Mouse (Mus musculus) cerebellum, adult 2 months (tissue): ENCODE data around the gene Timm50. TPM values are rescaled to one million over a fixed set of nuclear protein-coding genes. Genes with fewer than 3 reads are reported as not detected.

Experiments used
- DNase-seq, 2 experiments: peaks; one replicate each; pipeline ENCODE4 v3.0.0; 2021
- H3K27ac ChIP-seq: fragments of 200-500 bp; 2 replicates; pipeline ENCODE4 v1.5.1; 2012; ENCODE audit warnings: low read length, control low read depth, inconsistent platforms; ENCODE audit not compliant: insufficient read depth
- H3K27me3 ChIP-seq: fragments of 200-500 bp; 2 replicates; pipeline ENCODE4 v1.6.1; 2012; ENCODE audit warnings: inconsistent platforms, mild to moderate bottlenecking, low read length, moderate library complexity; ENCODE audit not compliant: control insufficient read depth, insufficient read depth
- H3K4me1 ChIP-seq: fragments of 200-500 bp; 2 replicates; pipeline ENCODE4 v1.6.1; 2011; ENCODE audit warnings: low read length; ENCODE audit not compliant: control insufficient read depth, insufficient read depth
- H3K4me3 ChIP-seq: fragments of 200-500 bp; replicated peaks from 2 replicates; pipeline ENCODE3; 2011; ENCODE audit warnings: mild to moderate bottlenecking, low read depth, low read length, control low read depth; ENCODE audit not compliant: insufficient read depth
- CTCF ChIP-seq: fragments of 200-500 bp; IDR thresholded peaks from 2 replicates; pipeline ENCODE4 v1.5.1; 2011; ENCODE audit warnings: low read depth, mild to moderate bottlenecking, control low read depth, low read length, moderate library complexity, borderline replicate concordance; ENCODE audit not compliant: insufficient read depth
- POLR2A ChIP-seq: fragments of 200-500 bp; IDR thresholded peaks from 2 replicates; pipeline ENCODE4 v1.6.1; 2011; ENCODE audit warnings: low read length, control low read depth, borderline replicate concordance; ENCODE audit not compliant: insufficient read depth
- WGBS: fragments of 180-500 bp; shearing (Covaris S2); methylation state at CpG from one replicate; pipeline ENCODE4 v1.1.7; 2018; 5-methylcytosine and 5-hydroxymethylcytosine counted together
- polyA plus RNA-seq: library from polyadenylated mRNA; depleted of rRNA; stranded (reverse); fragments of >200 nt; gene quantifications from 2 replicates; pipeline ENCODE4 v1.2.3, GENCODE M21; 2012

Timm50 gene
- polyA plus RNA-seq, 1 experiment: 78.6 TPM

- peak; percentile 95 to 98 for DNase-seq
- 2% methylated on average over 68 of the region's 68 CpGs for WGBS
- peak; percentile 83 for TF ChIP-seq CTCF
- TF ChIP-seq POLR2A: peak; percentile 76; the same call in 1 of the 2 replicates
- H3K27ac ChIP-seq: peak within 1 kb of the TSS; percentile 96
- peak within 1 kb of the TSS; percentile 89 for H3K4me3 ChIP-seq
- no peaks in the 10 kb centered on the region; the same call in 1 of the 2 replicates for H3K4me1 ChIP-seq
- H3K27me3 ChIP-seq: no peaks in the 10 kb centered on the region
Observed at GRCm38 (mm10) chr7:28277615-28278278, 34.1 kb downstream of the Timm50 start, which contains the start of gene Eid2b. Gene Eid2b (plus strand): TSS chr7:28277739.

DNA sequence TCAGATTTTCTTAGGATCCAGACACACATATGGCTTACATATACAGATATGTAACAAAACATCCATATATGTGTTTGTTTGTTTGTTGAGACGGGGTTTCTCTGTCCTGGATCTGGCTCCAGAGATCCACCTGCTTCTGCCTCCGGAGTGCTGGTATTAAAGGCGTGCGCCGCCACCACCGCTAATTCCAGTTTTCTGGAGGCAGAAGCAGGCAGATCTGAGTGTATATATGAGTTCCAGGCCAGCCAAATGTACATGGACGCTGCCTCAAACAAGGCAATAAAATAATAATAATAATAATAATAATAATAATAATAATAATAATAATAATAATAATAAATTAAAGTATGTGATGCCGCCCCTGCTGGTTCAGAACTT is 34.6 kb downstream of the Timm50 start:
- no peaks in the 10 kb centered on the region for H3K27me3 ChIP-seq
- H3K4me3 ChIP-seq: peak overlapping the region; percentile 89
- H3K27ac ChIP-seq: no peak overlapping the region
- TF ChIP-seq POLR2A (no peak), CTCF (no peak)
- DNase-seq: peak in 1 of 2 experiments; percentile 32
- 57% methylated on average over 8 of the region's 8 CpGs for WGBS
- H3K4me1 ChIP-seq: no peaks in the 10 kb centered on the region; the same call in 1 of the 2 replicates

GRCm38 (mm10) chr7:28271761-28272160 is 40.1 kb downstream of the Timm50 start:
- Histone ChIP-seq H3K4me3 (no peak overlapping the region), H3K27ac (no peak overlapping the region), H3K4me1 (no peaks in the 10 kb centered on the region), H3K27me3 (no peaks in the 10 kb centered on the region)
- TF ChIP-seq CTCF (no peak), POLR2A (no peak)
- 72% methylated on average over 3 of the region's 3 CpGs for WGBS
- no peak for DNase-seq

DNA sequence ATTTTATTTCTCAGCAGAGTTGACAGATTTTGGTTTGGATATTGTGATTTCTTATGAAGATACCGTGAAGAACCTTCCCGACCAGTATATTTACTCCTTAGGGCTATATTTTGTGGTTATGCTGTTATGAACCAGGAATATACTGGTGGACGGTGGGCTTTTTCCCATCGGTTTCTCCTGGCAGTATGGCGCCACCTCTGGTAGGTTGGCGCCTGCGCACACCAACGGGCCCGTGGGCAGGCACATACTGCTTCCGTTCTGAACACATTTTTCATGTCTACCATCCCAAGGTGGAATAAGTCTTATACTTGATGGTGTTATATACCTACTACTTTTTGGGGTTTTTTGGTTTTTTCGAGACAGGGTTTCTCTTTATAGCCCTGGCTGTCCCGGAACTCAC is 42.5 kb downstream of the Timm50 start:
- Histone ChIP-seq H3K27me3 (no peaks in the 10 kb centered on the region), H3K4me3 (no peak overlapping the region), H3K27ac (no peak overlapping the region), H3K4me1 (no peaks in the 10 kb centered on the region)
- TF ChIP-seq POLR2A: no peak
- no peak; the same call in 1 of the 2 replicates for TF ChIP-seq CTCF
- DNase-seq: no peak
- WGBS: 91% methylated on average over 12 of the region's 12 CpGs

DNA sequence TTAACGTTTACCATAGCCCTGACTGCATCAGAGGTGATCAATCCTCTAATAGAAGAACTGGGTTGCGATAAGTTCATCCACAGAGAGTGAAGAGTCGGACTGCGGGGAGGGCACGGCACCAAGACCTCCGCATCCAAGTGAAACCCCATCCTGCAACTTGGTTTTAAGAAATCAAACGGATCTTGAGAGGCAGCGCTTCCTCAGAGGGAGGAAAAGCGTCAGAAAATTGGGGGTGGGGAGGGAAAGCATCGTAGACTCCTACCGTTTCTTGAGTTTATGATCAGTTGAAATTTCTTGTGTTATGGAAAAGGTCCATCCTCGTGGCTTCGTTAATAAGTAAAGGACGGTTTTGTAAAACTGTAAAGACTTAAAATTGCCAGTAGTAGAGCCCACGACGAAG is 43.3 kb downstream of the Timm50 start:
- no peaks in the 10 kb centered on the region for H3K4me1 ChIP-seq
- 17% methylated on average over 16 of the region's 16 CpGs for WGBS
- TF ChIP-seq POLR2A (no peak), CTCF (no peak)

DNA sequence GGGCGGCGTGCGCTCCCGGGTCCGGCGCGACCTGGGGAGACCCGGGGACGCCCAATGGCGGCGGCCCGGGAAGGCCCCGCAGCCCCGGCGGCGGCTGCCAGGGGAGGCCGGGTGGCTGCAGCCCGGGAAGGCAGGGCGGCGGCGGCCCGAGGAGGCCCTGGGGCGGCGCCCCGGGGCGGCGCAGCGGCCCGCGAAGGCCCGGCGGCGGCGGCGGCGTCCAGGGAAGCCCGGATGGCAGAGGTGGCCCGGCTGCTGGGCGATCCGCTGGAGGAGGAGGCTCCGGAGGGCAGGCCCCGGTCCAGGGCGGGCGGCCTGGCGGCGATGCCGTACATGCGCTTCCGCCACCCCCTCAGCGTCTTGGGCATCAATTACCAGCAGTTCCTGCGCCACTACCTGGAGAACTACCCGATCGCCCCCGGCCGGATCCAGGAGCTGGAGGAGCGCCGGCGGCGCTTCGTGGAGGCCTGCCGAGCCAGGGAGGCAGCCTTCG is 43.8 kb downstream of the Timm50 start:
- peak; percentile 71 to 79 for DNase-seq
- no peaks in the 10 kb centered on the region for H3K27me3 ChIP-seq
- H3K4me1 ChIP-seq: no peaks in the 10 kb centered on the region
- under 1% methylated on average over 47 of the region's 62 CpGs for WGBS
- peak overlapping the region; percentile 76 for H3K27ac ChIP-seq
- TF ChIP-seq POLR2A (no peak), CTCF (no peak)
- H3K4me3 ChIP-seq: peak overlapping the region; percentile 73

More for the DNA sequence above, 43.3 kb downstream of the Timm50 start:
- H3K4me3 ChIP-seq: peak overlapping the region; percentile 73
- DNase-seq: no peak
- H3K27ac ChIP-seq: peak overlapping the region; percentile 76
- no peaks in the 10 kb centered on the region for H3K27me3 ChIP-seq

DNA sequence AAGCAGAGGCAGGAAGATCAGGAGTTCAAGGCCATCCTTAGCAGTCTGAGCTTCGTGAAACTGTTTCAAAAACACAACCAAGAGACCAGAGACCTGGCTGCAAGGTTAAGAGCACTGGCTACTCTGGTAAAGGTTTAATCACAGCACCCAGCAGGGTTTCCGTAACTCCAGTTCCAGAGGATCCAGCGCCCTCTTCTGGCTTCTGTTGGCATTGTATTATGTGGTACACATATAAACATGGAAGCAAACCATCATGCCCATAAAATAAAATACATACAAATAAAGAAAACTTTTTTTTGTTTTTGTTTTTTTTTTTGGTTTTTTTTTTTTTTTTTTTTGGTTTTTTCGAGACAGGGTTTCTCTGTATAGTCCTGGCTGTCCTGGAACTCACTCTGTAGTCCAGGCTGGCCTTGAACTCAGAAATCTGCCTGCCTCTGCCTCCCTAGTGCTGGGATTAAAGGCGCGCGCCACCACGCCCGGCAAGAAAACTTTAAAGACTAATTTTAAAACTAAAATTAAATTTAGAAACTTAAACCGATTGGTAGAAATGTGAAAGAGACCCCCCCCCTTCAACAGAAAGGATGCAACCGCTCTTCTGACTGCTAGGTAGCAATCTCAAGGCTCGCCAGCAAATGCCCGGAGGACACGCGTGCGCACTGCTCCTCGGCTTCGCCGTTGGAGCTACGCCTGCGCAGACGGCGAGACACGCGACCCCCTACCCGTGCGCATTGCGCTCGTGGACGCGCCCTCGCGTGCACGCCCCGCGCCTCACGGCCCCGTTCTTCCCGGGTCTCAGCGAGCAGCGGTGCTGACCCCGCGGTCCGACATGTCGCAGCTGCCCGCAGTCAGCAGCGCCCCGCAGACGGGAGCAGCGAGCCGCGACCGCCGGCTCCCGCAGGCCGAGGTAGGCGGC is 44.5 kb downstream of the Timm50 start, which contains the start of gene Eid2:
TSS of gene Eid2 (plus strand) at position 753 of the 913 bp plus-strand sequence.
- Histone ChIP-seq H3K27ac (peak within 1 kb of the TSS; percentile 76), H3K4me3 (peak within 1 kb of the TSS; percentile 73), H3K4me1 (no peaks in the 10 kb centered on the region), H3K27me3 (no peaks in the 10 kb centered on the region)
- TF ChIP-seq CTCF: no peak; the same call in 1 of the 2 replicates
- TF ChIP-seq POLR2A: peak; percentile 93
- DNase-seq: peak; percentile 93
- 6% methylated on average over 57 of the region's 57 CpGs for WGBS
